Mouse (Mus musculus) kidney, adult 2 months (tissue): Measurements from ENCODE around the gene Zfr. TPM values are rescaled to one million over a fixed set of nuclear protein-coding genes. Genes with fewer than 3 reads are reported as not detected.

Source experiments
- DNase-seq: peaks from one replicate; pipeline ENCODE4 v3.0.0; 2021
- H3K27ac ChIP-seq: fragments of 200-500 bp; 2 replicates; pipeline ENCODE4 v1.5.1; 2012; ENCODE audit warnings: low read depth, low read length, control low read depth, inconsistent platforms; ENCODE audit not compliant: insufficient read depth
- H3K27me3 ChIP-seq: fragments of 200-500 bp; replicated peaks from 2 replicates; pipeline ENCODE4 v1.6.1; 2012; ENCODE audit warnings: mild to moderate bottlenecking, moderate library complexity, low read length, inconsistent platforms; ENCODE audit not compliant: control insufficient read depth, insufficient read depth
- H3K36me3 ChIP-seq: fragments of 200-500 bp; 2 replicates; pipeline ENCODE4 v1.6.1; 2012; ENCODE audit warnings: mild to moderate bottlenecking, moderate library complexity, low read length, inconsistent platforms; ENCODE audit not compliant: control insufficient read depth, insufficient read depth
- H3K4me1 ChIP-seq: fragments of 200-500 bp; 2 replicates; pipeline ENCODE4 v1.6.1; 2011; ENCODE audit warnings: low read length; ENCODE audit not compliant: control insufficient read depth, insufficient read depth
- H3K4me3 ChIP-seq: fragments of 200-500 bp; 2 replicates; pipeline ENCODE4 v1.5.1; 2011; ENCODE audit warnings: mild to moderate bottlenecking, low read depth, low read length, control low read depth; ENCODE audit not compliant: insufficient read depth
- CTCF ChIP-seq: fragments of 200-500 bp; conservative IDR thresholded peaks from 2 replicates; pipeline ENCODE4 v1.5.1; 2011; ENCODE audit warnings: low read depth, mild to moderate bottlenecking, control low read depth, low read length, moderate library complexity, mixed read lengths; ENCODE audit not compliant: insufficient read depth, insufficient read length
- POLR2A ChIP-seq: fragments of 200-500 bp; IDR thresholded peaks from one replicate; pipeline ENCODE4 v1.6.1; 2011; ENCODE audit warnings: low read depth, low read length, control low read depth
- WGBS: fragments of 180-500 bp; shearing (Covaris S2); methylation state at CpG from one replicate; pipeline ENCODE4 v1.1.7; 2018; 5-methylcytosine and 5-hydroxymethylcytosine counted together
- polyA plus RNA-seq: library from polyadenylated mRNA; depleted of rRNA; stranded (reverse); fragments of >200 nt; gene quantifications from 2 replicates; pipeline ENCODE4 v1.2.3, GENCODE M21; 2012

The Zfr gene
- polyA plus RNA-seq, 1 experiment: 80.8 TPM

- H3K36me3 ChIP-seq: no peaks in the 10 kb centered on the region
- no peaks in the 10 kb centered on the region for H3K4me1 ChIP-seq
- no peaks in the 10 kb centered on the region for H3K27me3 ChIP-seq
- no peak overlapping the region for H3K4me3 ChIP-seq
- WGBS: 71% methylated on average over 25 of the region's 25 CpGs
- no peak for DNase-seq
- H3K27ac ChIP-seq: no peak overlapping the region
- TF ChIP-seq POLR2A: no peak
- TF ChIP-seq CTCF: no peak
Observed at GRCm38 (mm10) chr15:12093026-12093960, 24.3 kb upstream of the Zfr start.

GRCm38 (mm10) chr15:12093961-12094566, 23.6 kb upstream of the Zfr start:
- 94% methylated on average over 4 of the region's 4 CpGs for WGBS

GRCm38 (mm10) chr15:12096447-12096846, 21.2 kb upstream of the Zfr start:
- Histone ChIP-seq H3K27me3 (no peaks in the 10 kb centered on the region), H3K4me3 (no peak overlapping the region), H3K36me3 (no peaks in the 10 kb centered on the region), H3K4me1 (no peaks in the 10 kb centered on the region), H3K27ac (no peak overlapping the region)
- 77% methylated on average over 4 of the region's 4 CpGs for WGBS
- no peak for DNase-seq
- TF ChIP-seq POLR2A (no peak), CTCF (no peak)

More at GRCm38 (mm10) chr15:12093961-12094566, 23.6 kb upstream of the Zfr start:
- Histone ChIP-seq H3K27ac (no peak overlapping the region), H3K4me1 (no peaks in the 10 kb centered on the region), H3K36me3 (no peaks in the 10 kb centered on the region), H3K4me3 (no peak overlapping the region), H3K27me3 (no peaks in the 10 kb centered on the region)
- DNase-seq: no peak
- TF ChIP-seq POLR2A (no peak), CTCF (no peak)

GRCm38 (mm10) chr15:12097344-12097743, 20.3 kb upstream of the Zfr start:
- DNase-seq: no peak
- Histone ChIP-seq H3K4me3 (no peak overlapping the region), H3K36me3 (no peaks in the 10 kb centered on the region), H3K27ac (no peak overlapping the region), H3K27me3 (no peaks in the 10 kb centered on the region), H3K4me1 (no peaks in the 10 kb centered on the region)
- TF ChIP-seq CTCF: no peak
- WGBS: 95% methylated on average over 5 of the region's 5 CpGs

- no peak overlapping the region for H3K4me3 ChIP-seq
- no peaks in the 10 kb centered on the region for H3K27me3 ChIP-seq
- no peak for DNase-seq
- no peak overlapping the region for H3K27ac ChIP-seq
- TF ChIP-seq POLR2A (no peak), CTCF (no peak)
- 78% methylated on average over 5 of the region's 5 CpGs for WGBS
- no peaks in the 10 kb centered on the region for H3K36me3 ChIP-seq
- H3K4me1 ChIP-seq: no peaks in the 10 kb centered on the region
Observed at GRCm38 (mm10) chr15:12100912-12101311, 16.7 kb upstream of the Zfr start.

- Histone ChIP-seq H3K4me1 (no peaks in the 10 kb centered on the region), H3K27ac (no peak overlapping the region), H3K27me3 (no peaks in the 10 kb centered on the region), H3K36me3 (no peaks in the 10 kb centered on the region), H3K4me3 (no peak overlapping the region)
- TF ChIP-seq POLR2A (no peak), CTCF (no peak)
- 56% methylated on average over 3 of the region's 3 CpGs for WGBS
- DNase-seq: no peak
Observed at GRCm38 (mm10) chr15:12103763-12104162, 13.9 kb upstream of the Zfr start.

- Histone ChIP-seq H3K36me3 (no peaks in the 10 kb centered on the region), H3K27me3 (no peaks in the 10 kb centered on the region), H3K27ac (no peak overlapping the region), H3K4me1 (no peaks in the 10 kb centered on the region), H3K4me3 (no peak overlapping the region)
- TF ChIP-seq POLR2A: no peak
- no peak for TF ChIP-seq CTCF
- WGBS: 83% methylated on average over 2 of the region's 2 CpGs
- DNase-seq: no peak
Observed at GRCm38 (mm10) chr15:12104827-12105226, 12.8 kb upstream of the Zfr start.
